Mouse (Mus musculus): ENCODE data around the gene Acot2.

DNA sequence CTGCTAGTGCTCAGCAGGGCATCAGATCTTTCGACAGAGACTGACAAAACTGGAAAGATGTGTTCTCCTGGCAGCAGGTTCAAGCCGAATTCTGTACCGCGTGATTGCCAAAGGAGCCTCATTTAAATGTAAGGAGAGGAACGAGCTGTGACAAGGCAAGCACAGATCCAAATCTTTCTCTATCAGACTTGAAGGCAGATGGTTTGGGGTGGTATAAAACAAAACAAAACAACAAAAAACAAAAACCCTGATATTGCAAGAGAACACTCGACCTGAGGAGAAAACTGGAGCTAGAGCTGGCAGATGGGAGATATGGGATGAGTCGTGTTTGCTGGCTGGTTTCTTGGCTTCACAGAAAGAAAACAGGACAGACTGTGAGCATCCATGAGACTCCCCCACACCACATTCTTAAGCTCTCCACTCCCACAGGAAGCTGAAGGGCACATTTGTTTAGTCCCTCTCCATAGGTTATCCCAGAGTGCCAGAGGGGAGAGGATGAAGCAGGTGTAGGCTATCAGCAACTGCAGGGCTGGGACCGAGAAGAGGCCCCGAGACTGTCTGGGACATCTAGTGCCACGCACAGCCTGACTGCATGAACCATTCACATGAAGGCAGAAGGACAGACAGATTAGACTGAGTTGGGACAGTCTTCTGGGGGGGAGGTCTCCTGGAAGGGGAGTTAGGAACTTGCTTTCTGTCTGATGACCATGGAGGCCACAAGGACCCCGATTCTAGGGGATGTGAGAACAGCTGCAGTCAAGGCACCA is 10.9 kb downstream of the Acot2 start:
- TF ChIP-seq CTCF (conservative IDR thresholded peaks at IDR 0.05; ENCODE audit: insufficient read depth, insufficient read length, low read depth, low read length) (no peak), POLR2A (IDR thresholded peaks at IDR 0.05; ENCODE audit: low read depth, low read length) (no peak)
